Mouse (Mus musculus) spleen, adult 2 months (tissue): ENCODE results near the gene Npas3. TPM values are rescaled to one million over a fixed set of nuclear protein-coding genes. Genes with fewer than 3 reads are reported as not detected.

Experiments
- DNase-seq, 2 experiments: peaks; one replicate each; pipeline versions ENCODE4 v3.0.0 to v3.0.0-alpha.2; 2012 to 2021; ENCODE audit warnings: low spot score in 2 of 2, low read depth in 1 of 2
- H3K27ac ChIP-seq: fragments of 200-500 bp; 2 replicates; pipeline ENCODE4 v1.5.1; 2012; ENCODE audit warnings: low read length, inconsistent platforms; ENCODE audit not compliant: insufficient read depth
- H3K27me3 ChIP-seq: fragments of 200-500 bp; 2 replicates; pipeline ENCODE4 v1.6.1; 2012; ENCODE audit warnings: mild to moderate bottlenecking, moderate library complexity, low read length, inconsistent platforms; ENCODE audit not compliant: control insufficient read depth, insufficient read depth
- H3K36me3 ChIP-seq: fragments of 200-500 bp; 2 replicates; pipeline ENCODE4 v1.6.1; 2012; ENCODE audit warnings: mild to moderate bottlenecking, low read length, inconsistent platforms; ENCODE audit not compliant: control insufficient read depth, insufficient read depth
- H3K4me1 ChIP-seq: fragments of 200-500 bp; 2 replicates; pipeline ENCODE4 v1.6.1; 2011; ENCODE audit warnings: inconsistent platforms; ENCODE audit not compliant: control insufficient read depth, insufficient read depth, insufficient read length
- H3K4me3 ChIP-seq: fragments of 200-500 bp; 2 replicates; pipeline ENCODE4 v1.5.1; 2011; ENCODE audit warnings: mild to moderate bottlenecking, inconsistent platforms; ENCODE audit not compliant: insufficient read depth, insufficient read length; ENCODE audit errors: extremely low read depth
- CTCF ChIP-seq: fragments of 200-500 bp; IDR thresholded peaks from 2 replicates; pipeline ENCODE4 v1.5.1; 2011; ENCODE audit warnings: mild to moderate bottlenecking, inconsistent platforms; ENCODE audit not compliant: insufficient read depth, insufficient read length, insufficient replicate concordance; ENCODE audit errors: extremely low read depth
- POLR2A ChIP-seq: fragments of 200-500 bp; IDR thresholded peaks from 2 replicates; pipeline ENCODE4 v1.6.1; 2011; ENCODE audit warnings: low read depth, low read length, inconsistent platforms
- WGBS: fragments of 180-500 bp; shearing (Covaris S2); methylation state at CpG from one replicate; pipeline ENCODE4 v1.1.7; 2018; 5-methylcytosine and 5-hydroxymethylcytosine counted together
- polyA plus RNA-seq: library from polyadenylated mRNA; depleted of rRNA; stranded (reverse); fragments of >200 nt; gene quantifications from 2 replicates; pipeline ENCODE4 v1.2.3, GENCODE M21; 2012

Gene Npas3
- polyA plus RNA-seq, 1 experiment = 0.26 TPM

DNA sequence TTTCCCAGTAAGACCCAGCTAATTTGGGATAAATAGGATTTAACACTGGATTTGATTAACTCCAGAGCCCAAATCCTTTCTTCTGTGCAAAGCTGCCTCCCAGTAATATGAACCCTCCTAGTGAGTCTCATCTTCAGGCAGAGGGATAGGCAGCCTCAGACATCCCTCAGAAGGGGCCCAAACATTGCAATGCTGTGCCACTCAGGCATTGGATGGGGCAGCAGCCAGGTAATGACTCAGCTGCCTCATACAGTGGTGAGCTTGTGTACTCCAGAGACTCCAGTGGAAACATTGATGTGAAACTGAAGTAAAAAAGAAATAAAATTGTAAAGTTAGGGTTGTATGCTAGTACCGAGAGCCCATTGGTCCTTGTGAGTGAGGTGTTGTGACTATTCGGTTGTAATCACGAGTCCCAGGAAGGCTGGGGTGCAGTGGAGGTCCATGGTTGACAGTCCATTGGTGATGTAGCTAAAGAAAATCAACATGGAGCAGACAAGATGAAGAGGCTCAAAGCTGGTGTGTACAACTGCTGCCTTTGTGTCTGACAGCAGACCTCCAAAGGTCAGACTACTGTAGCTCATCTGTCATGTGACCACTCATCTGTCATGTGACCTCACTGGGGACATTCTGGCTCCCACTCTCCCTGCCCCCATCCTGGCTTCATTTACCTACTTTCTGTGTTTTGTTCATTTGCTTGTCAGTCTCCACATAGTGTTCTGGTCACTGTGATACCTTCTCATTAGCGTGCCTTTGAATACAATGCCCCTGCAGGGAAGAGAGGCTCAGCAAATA, 383.0 kb downstream of the Npas3 start:
- no peak overlapping the region for H3K27ac ChIP-seq

DNA sequence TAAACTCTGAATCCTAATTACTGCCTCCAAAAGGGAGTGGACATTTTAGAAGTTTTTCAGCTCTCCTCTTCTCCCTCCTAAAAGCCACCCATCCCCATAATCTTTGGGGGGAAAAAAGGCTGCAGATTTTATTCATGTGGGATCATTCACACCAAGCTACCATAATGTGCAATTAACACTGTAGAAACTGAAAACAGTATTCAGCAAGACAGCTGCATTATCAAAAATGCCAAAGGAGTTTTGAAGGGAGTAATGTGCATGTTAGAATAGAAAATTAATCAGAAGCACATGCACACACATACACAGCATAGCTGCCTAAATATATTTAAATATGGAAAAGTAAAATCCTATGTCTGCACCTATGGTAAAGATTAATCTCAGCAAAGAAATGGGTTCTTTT, 390.1 kb downstream of the Npas3 start:
- Histone ChIP-seq H3K27me3 (no peaks in the 10 kb centered on the region), H3K4me1 (no peaks in the 10 kb centered on the region), H3K4me3 (no peak overlapping the region), H3K36me3 (no peaks in the 10 kb centered on the region), H3K27ac (no peak overlapping the region)
- no peak for DNase-seq
- TF ChIP-seq CTCF (no peak), POLR2A (no peak)

More for the DNA sequence above, 383.0 kb downstream of the Npas3 start:
- WGBS = 92% methylated on average over 4 of the region's 4 CpGs
- no peaks in the 10 kb centered on the region for H3K36me3 ChIP-seq
- TF ChIP-seq CTCF (no peak), POLR2A (no peak)
- no peaks in the 10 kb centered on the region for H3K27me3 ChIP-seq
- H3K4me3 ChIP-seq = no peak overlapping the region
- no peaks in the 10 kb centered on the region for H3K4me1 ChIP-seq
- DNase-seq = no peak

DNA sequence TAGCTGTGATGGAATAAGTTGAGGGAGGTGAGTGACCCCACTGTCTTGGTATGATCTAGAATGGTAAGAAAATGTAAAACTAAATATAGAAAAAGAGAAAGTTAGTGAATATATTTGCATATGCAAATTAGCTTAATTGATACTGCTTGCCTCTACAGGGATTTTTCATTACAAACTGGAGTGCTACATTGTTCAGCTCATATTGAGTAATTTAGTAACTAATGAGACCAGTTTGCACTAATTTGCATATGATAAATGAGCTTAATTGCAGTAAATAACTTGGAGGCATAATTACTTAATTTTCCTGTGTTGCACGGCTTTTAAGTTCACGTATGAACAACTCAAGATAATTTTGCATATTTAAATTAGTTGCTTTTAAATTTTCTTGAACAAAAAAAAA, 398.8 kb downstream of the Npas3 start:
- WGBS = 88% methylated on average over 2 of the region's 2 CpGs
- Histone ChIP-seq H3K27me3 (no peaks in the 10 kb centered on the region), H3K4me3 (no peak overlapping the region), H3K36me3 (no peaks in the 10 kb centered on the region), H3K27ac (no peak overlapping the region), H3K4me1 (no peaks in the 10 kb centered on the region)
- TF ChIP-seq POLR2A (no peak), CTCF (no peak)
- no peak for DNase-seq

- Histone ChIP-seq H3K36me3 (no peaks in the 10 kb centered on the region), H3K4me1 (no peaks in the 10 kb centered on the region), H3K27me3 (no peaks in the 10 kb centered on the region), H3K27ac (no peak overlapping the region), H3K4me3 (no peak overlapping the region)
- WGBS = 89% methylated on average over 6 of the region's 6 CpGs
- no peak for TF ChIP-seq CTCF
- no peak for TF ChIP-seq POLR2A
- no peak for DNase-seq
These were observed 407.8 kb downstream of the Npas3 start for GRCm38 (mm10) chr12:53656301-53656700.

DNA sequence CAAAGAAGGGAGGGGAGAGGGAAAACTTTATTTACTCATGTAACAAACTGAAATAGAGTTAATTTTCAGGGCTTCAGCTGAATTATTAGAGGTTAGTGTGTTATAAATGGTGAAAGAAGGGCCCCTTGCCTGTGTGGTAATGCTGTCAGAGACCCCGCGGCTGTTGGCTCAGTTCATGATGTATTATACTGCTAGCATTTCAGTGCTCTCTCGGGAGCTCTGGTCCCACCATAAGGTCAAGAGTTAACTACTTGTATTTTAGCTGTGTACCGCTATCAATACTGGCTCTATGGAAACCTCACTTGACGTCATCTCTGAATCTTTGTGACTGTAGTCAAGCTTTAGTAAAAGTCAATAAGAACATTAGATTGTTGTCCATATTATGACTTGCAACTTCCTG, 415.6 kb downstream of the Npas3 start:
- WGBS = 83% methylated on average over 5 of the region's 5 CpGs
- Histone ChIP-seq H3K4me3 (no peak overlapping the region), H3K36me3 (no peaks in the 10 kb centered on the region), H3K27ac (no peak overlapping the region), H3K27me3 (no peaks in the 10 kb centered on the region), H3K4me1 (no peaks in the 10 kb centered on the region)
- TF ChIP-seq POLR2A (no peak), CTCF (no peak)
- DNase-seq = no peak

- DNase-seq = no peak
- WGBS = 95% methylated on average over 2 of the region's 2 CpGs
- no peak overlapping the region for H3K27ac ChIP-seq
- H3K27me3 ChIP-seq = no peaks in the 10 kb centered on the region
- no peaks in the 10 kb centered on the region for H3K4me1 ChIP-seq
- H3K36me3 ChIP-seq = no peaks in the 10 kb centered on the region
- TF ChIP-seq CTCF = no peak
- TF ChIP-seq POLR2A = no peak
- no peak overlapping the region for H3K4me3 ChIP-seq
These were observed 423.4 kb downstream of the Npas3 start for GRCm38 (mm10) chr12:53671846-53672245.

GRCm38 (mm10) chr12:53677091-53677630, 428.7 kb downstream of the Npas3 start:
- Histone ChIP-seq H3K4me3 (no peak overlapping the region), H3K4me1 (no peaks in the 10 kb centered on the region), H3K27me3 (no peaks in the 10 kb centered on the region), H3K27ac (no peak overlapping the region), H3K36me3 (no peaks in the 10 kb centered on the region)
- DNase-seq = no peak
- 72% methylated on average over 3 of the region's 3 CpGs for WGBS
- TF ChIP-seq POLR2A (no peak), CTCF (no peak)
